Mouse (Mus musculus) Patski (cell line): ENCODE data around the gene Pim3. TPM values are rescaled to one million over a fixed set of nuclear protein-coding genes. Genes with fewer than 3 reads are reported as not detected.
A peak's percentile ranks its signal among the peaks of the same experiment; 100 is the strongest.

ENCODE experiments used
- ATAC-seq: fragments of 100-300 bp; one replicate; pipeline ENCODE4 v1.8.0; 2021
- CTCF ChIA-PET: fragments of 350-600 bp; sonication (Branson Sonifier 250); formaldehyde crosslinking; loops from one replicate; lab custom pipeline; 2022; ENCODE audit warnings: inconsistent platforms; lab: Charles Lee
- POLR2A ChIA-PET: fragments of 350-600 bp; sonication (Branson Sonifier 250); formaldehyde crosslinking; loops from one replicate; lab custom pipeline; 2022; ENCODE audit warnings: antibody characterized with exemption, inconsistent platforms; lab: Charles Lee
- DNase-seq: peaks from one replicate; pipeline ENCODE4 v3.0.0-alpha.2; 2011; ENCODE audit warnings: low read depth, low spot score
- H3K27me3 ChIP-seq: fragments of 371-371 bp; one replicate; pipeline ENCODE4 v1.5.1; 2021
- CTCF ChIP-seq: fragments of 100-300 bp; IDR thresholded peaks from one replicate; pipeline ENCODE4 v1.5.1; 2021
- in situ Hi-C: fragments of 300-500 bp; cut with MboI; formaldehyde crosslinking; loops from 3 replicates; pipeline ENCODE4 v1.11.1; 2018; ENCODE audit warnings: low pct_unique_long_range_greater_than_20kb, mixed read lengths
- polyA plus RNA-seq: library from polyadenylated mRNA; unstranded; gene quantifications from one replicate; pipeline ENCODE4 v1.2.3, GENCODE M21; 2021

Pim3 gene
- polyA plus RNA-seq, 1 experiment from 2014 or later: 149 TPM

- ChIA-PET POLR2A (interaction anchor here (0.6 to 3.9 kb wide), 8 partner anchors 8 to 25 kb away, joined by 3 to 29 read pairs (median 3); no protein-coding TSS in a partner anchor), CTCF (interaction anchor here (1.1 to 1.5 kb wide), 4 partner anchors 24 to 67 kb away, joined by 3 to 5 read pairs (median 3); no protein-coding TSS in a partner anchor)
- no peak for TF ChIP-seq CTCF
- no peak for DNase-seq
- in situ Hi-C loops: no loop called here
- ATAC-seq: peak; percentile 6
- H3K27me3 ChIP-seq: no peaks in the 10 kb centered on the region
Measured at GRCm38 (mm10) chr15:88854969-88855830, 6.8 kb upstream of the Pim3 start.

DNA sequence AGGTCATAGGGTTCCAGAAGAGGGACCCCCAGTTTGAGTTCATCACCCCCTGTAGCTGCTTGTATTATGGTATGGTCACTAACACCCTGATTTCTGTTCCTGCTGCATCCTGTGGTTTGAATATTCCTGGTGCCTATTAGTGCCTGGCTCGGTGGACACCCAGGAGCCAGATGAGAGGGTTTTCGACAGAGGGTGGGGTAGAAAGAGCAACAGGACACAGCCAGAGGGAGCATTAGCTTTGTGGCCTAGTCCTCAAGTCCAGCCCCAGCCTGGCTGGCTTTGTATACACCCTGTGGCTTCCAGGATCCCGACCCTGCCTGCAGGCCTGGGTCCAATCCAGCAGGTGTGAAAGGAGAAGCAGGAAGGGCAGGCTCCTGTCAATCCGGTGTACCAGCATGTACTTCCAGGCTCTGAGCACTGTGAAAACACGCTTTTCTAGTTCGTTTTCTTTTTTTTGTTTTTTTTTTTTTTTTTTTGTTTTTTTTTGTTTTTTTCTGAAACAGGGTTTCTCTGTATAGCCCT lies 6.0 kb upstream of the Pim3 start:
- CTCF ChIA-PET: interaction anchor here (1.1 to 1.5 kb wide), 4 partner anchors 18 to 66 kb away, joined by 3 to 5 read pairs (median 3); no protein-coding TSS in a partner anchor
- H3K27me3 ChIP-seq: no peaks in the 10 kb centered on the region
- TF ChIP-seq CTCF: no peak
- no peak for ATAC-seq
- POLR2A ChIA-PET: interaction anchor here (1.0 to 3.9 kb wide), 4 partner anchors 8 to 26 kb away, joined by 3 to 29 read pairs (median 4); no protein-coding TSS in a partner anchor
- no peak for DNase-seq
- in situ Hi-C loops: no loop called here

GRCm38 (mm10) chr15:88856613-88857012 lies 5.4 kb upstream of the Pim3 start:
- CTCF ChIA-PET: interaction anchor here (1.1 kb wide), 2 partner anchors 17 to 59 kb away, joined by 3 read pairs; no protein-coding TSS in a partner anchor
- DNase-seq (no peak), ATAC-seq (no peak)
- H3K27me3 ChIP-seq: no peaks in the 10 kb centered on the region
- no peak for TF ChIP-seq CTCF
- in situ Hi-C loops: no loop called here
- POLR2A ChIA-PET: interaction anchor here (3.9 kb wide), 1 partner anchor 26 kb away, joined by 29 read pairs; no protein-coding TSS in a partner anchor

DNA sequence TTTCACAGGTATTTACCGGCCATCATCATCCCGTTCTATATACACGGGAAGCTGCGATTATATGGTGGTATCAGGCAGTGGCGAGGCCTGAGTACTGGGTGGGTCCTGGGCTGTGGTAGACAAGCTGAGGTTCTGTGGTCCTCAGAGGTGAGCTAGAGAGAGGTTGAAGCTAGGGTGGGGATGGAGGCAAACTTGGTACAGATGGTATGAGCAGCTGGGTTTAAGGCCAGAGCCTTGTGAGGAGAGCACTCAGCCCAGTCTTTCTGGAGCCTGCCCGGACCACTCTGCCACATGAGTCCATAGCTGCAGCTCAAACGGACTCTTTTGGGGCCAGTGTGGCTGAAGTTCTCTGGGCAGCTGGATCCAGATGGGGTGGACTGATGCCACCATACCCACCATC lies 4.6 kb upstream of the Pim3 start:
- CTCF ChIA-PET: interaction anchor here (1.1 to 1.3 kb wide), 2 partner anchors 28 to 58 kb away, joined by 3 read pairs; no protein-coding TSS in a partner anchor
- no peaks in the 10 kb centered on the region for H3K27me3 ChIP-seq
- TF ChIP-seq CTCF: no peak
- ATAC-seq (no peak), DNase-seq (no peak)
- in situ Hi-C loops: no loop called here
- POLR2A ChIA-PET: interaction anchor here (0.6 to 1.0 kb wide), 2 partner anchors 13 to 407 kb away, joined by 3 to 4 read pairs; no protein-coding TSS in a partner anchor

DNA sequence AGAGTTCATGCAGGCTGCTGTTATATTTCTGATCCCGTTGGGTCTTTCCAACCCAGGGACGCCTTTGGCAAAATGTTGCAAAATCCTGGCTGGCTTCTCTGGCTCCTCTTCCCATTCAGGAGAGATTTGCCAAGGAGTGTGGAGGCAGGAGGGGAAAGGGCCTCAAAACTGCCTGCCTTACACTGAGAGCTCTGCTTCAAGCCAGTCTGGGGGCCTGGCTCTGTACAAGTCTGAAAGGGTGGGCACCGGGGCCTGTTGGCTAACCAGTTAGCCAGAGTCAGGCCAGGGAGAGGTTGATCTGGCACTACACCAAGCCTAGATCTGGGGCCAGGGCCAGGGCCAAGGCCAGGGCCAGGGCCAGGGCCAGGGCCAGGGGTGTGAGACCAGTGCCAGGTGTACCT lies 3.8 kb upstream of the Pim3 start:
- CTCF ChIA-PET: interaction anchor here (1.3 kb wide), 1 partner anchor 29 kb away, joined by 3 read pairs; no protein-coding TSS in a partner anchor
- ATAC-seq (no peak), DNase-seq (no peak)
- no peaks in the 10 kb centered on the region for H3K27me3 ChIP-seq
- no peak for TF ChIP-seq CTCF
- in situ Hi-C loops: no loop called here
- POLR2A ChIA-PET: interaction anchor here (1.0 to 1.1 kb wide), 2 partner anchors 9 to 12 kb away, joined by 3 to 4 read pairs; no protein-coding TSS in a partner anchor

GRCm38 (mm10) chr15:88858707-88859106 lies 3.3 kb upstream of the Pim3 start:
- ChIA-PET POLR2A (interaction anchor here (1.1 kb wide), 1 partner anchor 8 kb away, joined by 3 read pairs; no protein-coding TSS in a partner anchor), CTCF (no interaction called here)
- TF ChIP-seq CTCF: no peak
- ATAC-seq (no peak), DNase-seq (no peak)
- in situ Hi-C loops: no loop called here
- no peaks in the 10 kb centered on the region for H3K27me3 ChIP-seq

DNA sequence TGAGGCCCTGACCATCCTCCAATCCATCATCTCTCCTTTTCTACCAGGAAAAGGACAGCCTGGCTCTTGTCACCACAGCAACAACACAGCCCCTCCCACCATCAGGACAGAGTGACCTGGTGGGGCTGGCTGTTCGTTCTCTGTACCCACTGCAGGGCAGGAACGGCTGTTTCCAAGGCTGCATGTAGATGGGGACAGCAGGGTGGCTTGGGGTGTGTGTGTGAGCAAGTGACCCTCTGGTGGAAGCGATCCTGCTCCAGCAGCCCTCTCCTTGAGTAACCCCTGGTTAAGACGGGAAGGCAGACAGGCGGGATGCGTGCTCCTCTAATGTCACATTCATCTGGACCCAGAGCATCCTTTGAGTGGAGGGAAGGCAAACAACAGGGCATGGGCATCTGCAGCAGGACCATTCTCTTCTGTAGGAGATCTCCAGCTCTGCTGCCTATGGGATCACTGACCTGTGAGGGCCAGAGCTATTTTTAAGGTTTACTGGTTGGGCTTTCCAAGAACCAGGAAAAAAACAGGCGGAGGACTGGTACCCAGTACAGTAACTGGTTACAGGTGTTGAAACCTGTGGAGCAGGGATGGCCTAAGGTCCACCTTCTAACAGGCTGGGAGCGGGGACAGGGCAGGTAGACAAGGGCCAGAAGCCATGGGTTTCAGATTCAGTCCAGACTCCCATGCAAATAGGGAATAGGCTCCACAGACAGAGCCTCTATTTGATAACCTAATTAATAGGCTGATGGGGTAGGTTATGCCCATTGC lies 2.6 kb upstream of the Pim3 start:
- POLR2A ChIA-PET: interaction anchor here (1.1 kb wide), 1 partner anchor 8 kb away, joined by 3 read pairs; no protein-coding TSS in a partner anchor
- CTCF ChIA-PET: no interaction called here
- no peak for ATAC-seq
- no peaks in the 10 kb centered on the region for H3K27me3 ChIP-seq
- no peak for DNase-seq
- TF ChIP-seq CTCF: no peak
- in situ Hi-C loops: no loop called here

DNA sequence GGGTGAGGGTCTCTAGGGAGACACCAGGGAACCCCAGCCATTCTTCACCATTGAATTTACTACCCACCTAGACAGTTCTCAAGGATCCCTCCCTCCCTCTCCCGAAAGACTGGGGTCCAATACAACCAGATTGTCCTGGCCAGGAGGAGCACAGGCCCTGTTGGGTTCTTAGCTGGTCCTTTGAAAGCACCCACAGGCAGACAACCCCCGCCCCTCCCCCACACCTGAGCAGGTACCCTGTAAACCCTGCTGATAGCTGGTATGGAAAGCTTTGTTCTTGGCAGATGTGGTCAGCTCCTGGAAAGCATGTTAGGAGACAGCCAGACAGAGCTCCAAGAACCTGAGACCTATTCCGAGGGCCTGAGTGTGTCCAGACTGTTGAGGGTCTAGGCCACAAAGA lies 1.2 kb upstream of the Pim3 start:
- POLR2A ChIA-PET: interaction anchor here (0.7 to 1.9 kb wide), 3 partner anchors 9 to 31 kb away, joined by 4 to 29 read pairs (median 11); no protein-coding TSS in a partner anchor
- H3K27me3 ChIP-seq: no peaks in the 10 kb centered on the region
- DNase-seq (no peak), ATAC-seq (no peak)
- in situ Hi-C loops: no loop called here
- TF ChIP-seq CTCF: no peak
- CTCF ChIA-PET: interaction anchor here (1.5 to 2.8 kb wide), 2 partner anchors 16 to 31 kb away, joined by 4 to 11 read pairs; no protein-coding TSS in a partner anchor

DNA sequence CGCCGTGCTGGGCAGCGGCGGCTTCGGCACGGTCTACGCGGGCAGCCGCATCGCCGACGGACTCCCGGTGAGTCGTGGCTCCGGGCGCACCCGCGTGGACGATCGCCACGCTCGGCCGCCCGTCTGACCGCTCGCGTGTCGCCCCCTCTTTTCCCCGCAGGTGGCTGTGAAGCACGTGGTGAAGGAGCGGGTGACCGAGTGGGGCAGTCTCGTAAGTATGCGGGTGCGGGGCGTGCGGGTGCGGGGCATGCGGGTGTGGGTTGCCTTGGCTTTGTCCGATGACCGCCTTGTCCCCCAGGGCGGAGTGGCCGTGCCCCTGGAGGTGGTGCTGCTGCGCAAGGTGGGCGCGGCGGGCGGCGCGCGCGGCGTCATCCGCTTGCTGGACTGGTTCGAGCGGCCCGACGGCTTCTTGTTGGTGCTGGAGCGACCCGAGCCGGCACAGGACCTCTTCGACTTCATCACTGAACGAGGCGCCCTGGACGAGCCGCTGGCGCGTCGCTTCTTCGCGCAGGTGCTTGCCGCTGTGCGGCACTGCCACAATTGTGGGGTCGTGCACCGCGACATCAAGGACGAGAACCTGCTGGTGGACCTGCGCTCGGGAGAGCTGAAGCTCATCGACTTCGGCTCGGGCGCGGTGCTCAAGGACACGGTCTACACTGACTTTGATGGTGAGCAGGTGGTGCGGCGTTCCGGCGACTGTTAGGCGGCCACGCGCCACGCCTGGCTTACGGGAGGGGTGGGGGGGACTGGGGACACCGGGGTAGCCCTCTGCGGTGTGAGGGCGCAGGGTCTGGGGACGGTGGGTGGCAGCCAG lies 1.1 kb downstream of the Pim3 start:
- ChIA-PET CTCF (interaction anchor here (1.5 to 2.8 kb wide), 5 partner anchors 13 to 59 kb away, joined by 5 to 20 read pairs (median 11); no protein-coding TSS in a partner anchor), POLR2A (interaction anchor here (0.6 to 5.3 kb wide), 8 partner anchors 8 to 54 kb away, joined by 3 to 44 read pairs (median 8); no protein-coding TSS in a partner anchor)
- DNase-seq (no peak), ATAC-seq (no peak)
- in situ Hi-C loops: no loop called here
- no peaks in the 10 kb centered on the region for H3K27me3 ChIP-seq
- TF ChIP-seq CTCF: no peak
